Mouse (Mus musculus): ENCODE measurements around the gene C2cd4d. TPM values are rescaled to one million over a fixed set of nuclear protein-coding genes. Genes with fewer than 3 reads are reported as not detected.

Gene C2cd4d
- polyA plus RNA-seq, 1 experiment from 2014 or later = 3.1 TPM

Other genes starting within 250 kb of the C2cd4d start
- gene Gm10696, start 184.2 kb upstream of the C2cd4d start, polyA plus RNA-seq (2016; fragmentation: Nextera tagmentation; extraction: Ambion mirVana) = not detected in 2 replicates
- gene Gm5286, start 165.7 kb upstream of the C2cd4d start, polyA plus RNA-seq (2016; fragmentation: Nextera tagmentation; extraction: Ambion mirVana) = not detected in 2 replicates
- not detected in 2 replicates for gene Gm4778, start 98.4 kb upstream of the C2cd4d start, polyA plus RNA-seq (2016; fragmentation: Nextera tagmentation; extraction: Ambion mirVana)
- 19.2 and 20.9 TPM in 2 replicates for gene Them4, start 52.3 kb upstream of the C2cd4d start, polyA plus RNA-seq (2016; fragmentation: Nextera tagmentation; extraction: Ambion mirVana)
- gene Them5, start 20.3 kb upstream of the C2cd4d start, polyA plus RNA-seq (2016; fragmentation: Nextera tagmentation; extraction: Ambion mirVana) = not detected in 2 replicates
- 0.20 TPM in 2 replicates for gene Rorc, start 10.4 kb downstream of the C2cd4d start, polyA plus RNA-seq (2016; fragmentation: Nextera tagmentation; extraction: Ambion mirVana)
- gene Lingo4, start 36.1 kb downstream of the C2cd4d start, polyA plus RNA-seq (2016; fragmentation: Nextera tagmentation; extraction: Ambion mirVana) = 0.29 and 0.51 TPM in 2 replicates
- 47.3 and 55.5 TPM in 2 replicates for gene Tdrkh, start 50.8 kb downstream of the C2cd4d start, polyA plus RNA-seq (2016; fragmentation: Nextera tagmentation; extraction: Ambion mirVana)
- 65.1 and 67.6 TPM in 2 replicates for gene Mrpl9, start 80.9 kb downstream of the C2cd4d start, polyA plus RNA-seq (2016; fragmentation: Nextera tagmentation; extraction: Ambion mirVana)
- 0.81 and 0.96 TPM in 2 replicates for gene Oaz3, start 81.5 kb downstream of the C2cd4d start, polyA plus RNA-seq (2016; fragmentation: Nextera tagmentation; extraction: Ambion mirVana)
- 204 and 222 TPM in 2 replicates for gene Celf3, start 115.9 kb downstream of the C2cd4d start, polyA plus RNA-seq (2016; fragmentation: Nextera tagmentation; extraction: Ambion mirVana)
- 11.9 and 12.9 TPM in 2 replicates for gene Riiad1, start 117.9 kb downstream of the C2cd4d start, polyA plus RNA-seq (2016; fragmentation: Nextera tagmentation; extraction: Ambion mirVana)
- gene Snx27, start 220.3 kb downstream of the C2cd4d start, polyA plus RNA-seq (2016; fragmentation: Nextera tagmentation; extraction: Ambion mirVana) = 66.5 and 66.9 TPM in 2 replicates

Measured in neural tube, embryonic 12.5 days (tissue).